Mouse (Mus musculus): Measurements from ENCODE around the gene Nudcd2. TPM values are rescaled to one million over a fixed set of nuclear protein-coding genes. Genes with fewer than 3 reads are reported as not detected.
A peak's percentile ranks its signal among the peaks of the same experiment; 100 is the strongest.

Nudcd2 gene
- polyA plus RNA-seq, 1 experiment from 2014 or later = 129 TPM

GRCm38 (mm10) chr11:40718324-40718723, 15.1 kb upstream of the Nudcd2 start:
- Histone ChIP-seq H3K9me3 (no peaks in the 10 kb centered on the region), H3K27ac (no peak overlapping the region), H3K4me3 (no peak overlapping the region), H3K27me3 (no peaks in the 10 kb centered on the region), H3K4me2 (no peak overlapping the region), H3K4me1 (no peaks in the 10 kb centered on the region), H3K36me3 (peaks cover 71% of the 10 kb centered on the region), H3K9ac (no peak overlapping the region)
- no peak for ATAC-seq (ENCODE audit: insufficient number of reproducible peaks, low FRiP score, low TSS enrichment, low read depth)

GRCm38 (mm10) chr11:40732997-40733338, 499 bp upstream of the Nudcd2 start:
- peak overlapping the region; percentile 89 for H3K4me2 ChIP-seq
- H3K27ac ChIP-seq = peak overlapping the region; percentile 47
- under 1% methylated on average over 14 of the region's 14 CpGs for WGBS
- H3K9ac ChIP-seq = peak overlapping the region; percentile 39; the same call in 1 of the 2 replicates
- peaks cover 22% of the 10 kb centered on the region for H3K4me1 ChIP-seq
- H3K9me3 ChIP-seq = no peaks in the 10 kb centered on the region
- H3K4me3 ChIP-seq = peak overlapping the region; percentile 94
- H3K36me3 ChIP-seq = peaks cover 21% of the 10 kb centered on the region
- no peaks in the 10 kb centered on the region for H3K27me3 ChIP-seq
- ATAC-seq (ENCODE audit: insufficient number of reproducible peaks, low FRiP score, low TSS enrichment, low read depth) = 0 out of 2 replicates have a peak, but pooled peaks have one; percentile 9

DNA sequence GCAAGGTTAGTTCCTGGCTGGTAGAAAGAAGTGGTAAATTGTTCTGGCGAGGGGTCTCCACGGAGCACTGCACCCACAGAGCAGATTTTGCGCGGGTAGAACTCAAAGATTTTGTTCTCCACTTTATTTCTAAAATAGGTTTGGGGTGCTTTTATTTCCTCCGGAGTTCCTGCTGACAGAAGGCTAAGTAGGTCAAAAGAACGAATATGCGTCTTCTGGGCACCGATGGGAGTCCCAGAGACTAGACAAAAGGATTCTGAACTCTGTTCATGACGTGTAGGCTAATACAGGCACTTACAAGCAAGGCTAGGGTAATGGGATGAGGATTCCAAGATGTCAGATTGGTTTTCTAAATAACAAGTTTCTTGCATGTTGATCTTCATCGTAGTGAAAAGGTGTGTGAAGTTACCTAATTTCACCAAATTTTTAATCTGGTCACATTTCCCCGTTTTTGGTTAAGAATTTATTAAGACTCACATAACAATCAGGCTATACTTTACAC, 835 bp downstream of the Nudcd2 start:
- ATAC-seq (ENCODE audit: insufficient number of reproducible peaks, low FRiP score, low TSS enrichment, low read depth) = no peak

DNA sequence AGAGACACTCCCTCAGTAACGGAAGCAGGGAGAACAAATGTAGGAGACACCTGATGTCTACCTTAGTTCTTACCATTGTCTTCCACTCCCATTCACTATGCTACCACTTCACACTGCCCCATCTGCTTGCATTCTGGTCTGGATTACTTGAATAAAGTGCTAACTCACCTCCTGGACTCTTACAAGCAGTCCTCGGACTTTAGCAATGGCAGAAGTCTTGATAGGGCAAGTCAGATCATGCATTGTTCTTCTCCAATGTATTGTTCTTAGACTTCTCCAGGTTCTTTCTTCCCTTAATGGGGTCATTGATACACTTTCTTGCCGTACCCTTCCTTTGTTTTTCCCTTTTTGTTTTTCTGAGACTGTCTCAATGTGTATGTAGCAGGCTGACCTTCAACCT, 3.9 kb downstream of the Nudcd2 start:
- ATAC-seq (ENCODE audit: insufficient number of reproducible peaks, low FRiP score, low TSS enrichment, low read depth) = no peak
- no peak overlapping the region for H3K4me2 ChIP-seq
- 87% methylated on average over 3 of the region's 3 CpGs for WGBS
- H3K9ac ChIP-seq = no peak overlapping the region
- H3K4me1 ChIP-seq = peaks cover 15% of the 10 kb centered on the region
- H3K9me3 ChIP-seq = no peaks in the 10 kb centered on the region
- H3K27me3 ChIP-seq = no peaks in the 10 kb centered on the region
- H3K36me3 ChIP-seq = peaks cover 46% of the 10 kb centered on the region
- H3K27ac ChIP-seq = no peak overlapping the region
- no peak overlapping the region for H3K4me3 ChIP-seq

More for the DNA sequence above, 835 bp downstream of the Nudcd2 start:
- H3K4me3 ChIP-seq = peak overlapping the region; percentile 94
- H3K9me3 ChIP-seq = no peaks in the 10 kb centered on the region
- peak overlapping the region; percentile 87 for H3K27ac ChIP-seq
- no peaks in the 10 kb centered on the region for H3K27me3 ChIP-seq
- peaks cover 22% of the 10 kb centered on the region for H3K4me1 ChIP-seq
- H3K4me2 ChIP-seq = peak overlapping the region; percentile 74
- H3K9ac ChIP-seq = peak overlapping the region; percentile 92
- peaks cover 27% of the 10 kb centered on the region for H3K36me3 ChIP-seq
- WGBS = 4% methylated on average over 11 of the region's 11 CpGs

- Histone ChIP-seq H3K4me3 (no peak overlapping the region), H3K27me3 (no peaks in the 10 kb centered on the region), H3K36me3 (peaks cover 44% of the 10 kb centered on the region), H3K9me3 (no peaks in the 10 kb centered on the region), H3K9ac (no peak overlapping the region), H3K4me1 (no peaks in the 10 kb centered on the region), H3K4me2 (no peak overlapping the region), H3K27ac (no peak overlapping the region)
- 86% methylated on average over 12 of the region's 12 CpGs for WGBS
- ATAC-seq (ENCODE audit: insufficient number of reproducible peaks, low FRiP score, low TSS enrichment, low read depth) = no peak
Measured at GRCm38 (mm10) chr11:40741605-40742262, 8.3 kb downstream of the Nudcd2 start.

GRCm38 (mm10) chr11:40744348-40744747, 10.9 kb downstream of the Nudcd2 start:
- WGBS = 81% methylated on average over 3 of the region's 3 CpGs
- Histone ChIP-seq H3K9me3 (no peaks in the 10 kb centered on the region), H3K4me3 (no peak overlapping the region), H3K4me2 (no peak overlapping the region), H3K27me3 (no peaks in the 10 kb centered on the region), H3K27ac (no peak overlapping the region), H3K4me1 (no peaks in the 10 kb centered on the region), H3K36me3 (peaks cover 21% of the 10 kb centered on the region), H3K9ac (no peak overlapping the region)
- no peak for ATAC-seq (ENCODE audit: insufficient number of reproducible peaks, low FRiP score, low TSS enrichment, low read depth)

GRCm38 (mm10) chr11:40746361-40746760, 12.9 kb downstream of the Nudcd2 start:
- Histone ChIP-seq H3K27ac (no peak overlapping the region), H3K27me3 (no peaks in the 10 kb centered on the region), H3K4me2 (no peak overlapping the region), H3K9ac (no peak overlapping the region), H3K9me3 (no peaks in the 10 kb centered on the region), H3K4me3 (no peak overlapping the region), H3K36me3 (peaks cover 15% of the 10 kb centered on the region), H3K4me1 (no peaks in the 10 kb centered on the region)
- 63% methylated on average over 12 of the region's 12 CpGs for WGBS
- no peak for ATAC-seq (ENCODE audit: insufficient number of reproducible peaks, low FRiP score, low TSS enrichment, low read depth)

GRCm38 (mm10) chr11:40747716-40748115, 14.2 kb downstream of the Nudcd2 start:
- H3K36me3 ChIP-seq = peaks cover 16% of the 10 kb centered on the region
- ATAC-seq (ENCODE audit: insufficient number of reproducible peaks, low FRiP score, low TSS enrichment, low read depth) = no peak
- no peak overlapping the region for H3K4me3 ChIP-seq
- H3K27ac ChIP-seq = no peak overlapping the region
- H3K27me3 ChIP-seq = no peaks in the 10 kb centered on the region
- WGBS = 61% methylated on average over 2 of the region's 2 CpGs
- no peaks in the 10 kb centered on the region for H3K9me3 ChIP-seq
- no peak overlapping the region for H3K9ac ChIP-seq
- no peak overlapping the region for H3K4me2 ChIP-seq
- no peaks in the 10 kb centered on the region for H3K4me1 ChIP-seq

- peak overlapping the region; percentile 76 for H3K4me3 ChIP-seq
- ATAC-seq (ENCODE audit: insufficient number of reproducible peaks, low FRiP score, low TSS enrichment, low read depth) = no peak
Measured at GRCm38 (mm10) chr11:40753836-40754235, 20.4 kb downstream of the Nudcd2 start.

DNA sequence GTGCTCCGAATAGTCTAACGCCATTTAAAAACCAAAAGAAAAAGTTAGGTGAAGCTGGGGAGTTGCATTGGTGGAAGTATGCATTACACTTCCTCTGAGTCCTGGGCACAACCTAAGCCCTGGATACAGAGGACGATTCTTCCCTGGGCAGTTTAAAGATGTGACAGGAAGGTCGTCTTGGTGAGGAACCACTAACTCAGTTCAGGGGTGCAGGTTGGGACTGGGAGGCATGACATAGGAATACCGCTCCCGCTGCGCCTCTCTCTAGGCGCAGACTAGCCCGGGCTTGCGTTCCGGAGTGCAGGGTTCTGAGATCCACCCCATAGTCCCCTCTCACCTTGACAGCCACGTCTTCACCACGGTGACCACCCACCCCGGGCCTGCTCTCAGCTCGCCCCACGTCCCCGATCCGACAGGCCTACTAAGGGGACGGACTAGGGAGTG, 21.2 kb downstream of the Nudcd2 start:
- Histone ChIP-seq H3K9ac (peak overlapping the region; percentile 85), H3K27ac (peak overlapping the region; percentile 83), H3K4me2 (peak overlapping the region; percentile 73), H3K4me1 (peaks cover 5% of the 10 kb centered on the region; the same call in 1 of the 2 replicates), H3K4me3 (peak overlapping the region; percentile 76), H3K9me3 (no peaks in the 10 kb centered on the region), H3K27me3 (no peaks in the 10 kb centered on the region), H3K36me3 (peaks cover 11% of the 10 kb centered on the region)
- 1% methylated on average over 19 of the region's 19 CpGs for WGBS
- ATAC-seq (ENCODE audit: insufficient number of reproducible peaks, low FRiP score, low TSS enrichment, low read depth) = no peak; the same call in 1 of the 2 replicates

More at GRCm38 (mm10) chr11:40753836-40754235, 20.4 kb downstream of the Nudcd2 start:
- Histone ChIP-seq H3K4me2 (peak overlapping the region; percentile 73; the same call in 1 of the 2 replicates), H3K9ac (no peak overlapping the region), H3K36me3 (peaks cover 14% of the 10 kb centered on the region), H3K4me1 (peaks cover 5% of the 10 kb centered on the region; the same call in 1 of the 2 replicates), H3K27ac (no peak overlapping the region), H3K9me3 (no peaks in the 10 kb centered on the region), H3K27me3 (no peaks in the 10 kb centered on the region)
- 55% methylated on average over 6 of the region's 6 CpGs for WGBS

DNA sequence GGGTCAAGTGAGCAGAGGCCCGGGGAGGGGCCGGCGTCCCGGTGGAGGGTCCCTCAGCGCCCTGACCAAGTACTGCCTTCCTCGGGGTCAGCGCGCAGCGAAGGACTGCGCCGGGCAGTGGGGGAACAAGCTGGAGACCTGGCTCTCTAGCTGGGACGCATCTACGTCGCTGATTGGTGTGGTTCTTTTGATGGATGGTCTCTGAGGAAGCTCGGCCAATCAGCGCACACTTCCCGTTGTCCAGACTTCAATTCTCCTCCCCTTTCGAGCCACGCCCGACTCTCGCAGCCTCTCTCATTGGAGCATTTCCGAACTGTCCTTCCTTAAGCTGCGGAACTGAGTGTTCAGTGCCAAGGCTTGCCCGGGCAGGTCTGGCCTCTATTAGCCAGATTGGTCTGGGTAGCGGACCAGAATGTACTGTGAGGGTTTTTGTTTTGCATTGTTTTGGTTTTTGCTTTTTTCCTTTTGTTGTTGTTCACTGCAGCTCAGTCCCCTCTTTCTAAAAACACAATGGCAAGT, 21.7 kb downstream of the Nudcd2 start, which contains the start of gene Ccng1:
TSS of gene Ccng1 (minus strand) at position 203 of the 519 bp plus-strand sequence.
- peak; percentile 98 for ATAC-seq (ENCODE audit: insufficient number of reproducible peaks, low FRiP score, low TSS enrichment, low read depth)
- H3K4me3 ChIP-seq = peak within 1 kb of the TSS; percentile 76
- H3K27me3 ChIP-seq = no peaks in the 10 kb centered on the region
- peaks cover 5% of the 10 kb centered on the region; the same call in 1 of the 2 replicates for H3K4me1 ChIP-seq
- H3K4me2 ChIP-seq = peak within 1 kb of the TSS; percentile 73
- 0 out of 2 replicates have a peak, but pooled peaks cover 8% of the 10 kb centered on the region for H3K36me3 ChIP-seq
- H3K9me3 ChIP-seq = no peaks in the 10 kb centered on the region
- H3K27ac ChIP-seq = peak within 1 kb of the TSS; percentile 83
- peak within 1 kb of the TSS; percentile 85 for H3K9ac ChIP-seq
- under 1% methylated on average over 25 of the region's 25 CpGs for WGBS

DNA sequence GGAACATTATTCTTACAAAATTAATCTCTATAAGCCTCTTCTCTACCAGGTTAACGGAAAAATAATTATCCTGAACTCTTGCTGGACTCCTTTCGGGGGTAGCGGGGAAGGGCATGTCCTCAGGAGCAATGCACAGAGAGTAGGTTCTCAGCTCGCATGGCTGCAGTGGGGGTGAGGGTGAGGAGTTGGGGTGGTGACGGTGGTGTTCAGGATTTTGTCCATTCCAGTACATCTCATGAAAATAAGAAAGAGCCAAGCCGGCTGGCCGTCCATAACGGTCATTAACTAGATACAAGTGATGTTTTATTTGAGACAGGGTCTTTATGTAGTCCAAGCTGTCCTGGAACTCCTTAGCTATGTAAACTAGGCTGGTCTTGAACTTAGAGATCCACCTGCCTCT, 22.5 kb downstream of the Nudcd2 start:
- peaks cover 5% of the 10 kb centered on the region; the same call in 1 of the 2 replicates for H3K4me1 ChIP-seq
- H3K9me3 ChIP-seq = no peaks in the 10 kb centered on the region
- 0 out of 2 replicates have a peak, but pooled peaks cover 8% of the 10 kb centered on the region for H3K36me3 ChIP-seq
- 0 out of 2 replicates have a peak overlapping the region, but pooled peaks have one; percentile 76 for H3K4me3 ChIP-seq
- H3K27ac ChIP-seq = no peak overlapping the region
- ATAC-seq (ENCODE audit: insufficient number of reproducible peaks, low FRiP score, low TSS enrichment, low read depth) = no peak
- 84% methylated on average over 8 of the region's 8 CpGs for WGBS
- H3K27me3 ChIP-seq = no peaks in the 10 kb centered on the region
- no peak overlapping the region for H3K4me2 ChIP-seq
- H3K9ac ChIP-seq = no peak overlapping the region
